Mouse (Mus musculus) heart, postnatal 0 days (tissue): ENCODE measurements around the gene Pole2. TPM values are rescaled to one million over a fixed set of nuclear protein-coding genes. Genes with fewer than 3 reads are reported as not detected.

ENCODE experiments used
- ATAC-seq: fragments of 200-750 bp; cut with Nextera tagmentation; 2 replicates; pipeline ENCODE4 v1.8.0; 2017; ENCODE audit warnings: low read depth, moderate number of reproducible peaks, moderate library complexity; ENCODE audit not compliant: insufficient read depth
- DNase-seq: peaks from one replicate; pipeline ENCODE4 v3.0.0-alpha.2; 2016; ENCODE audit warnings: low spot score
- H3K27ac ChIP-seq: fragments of 300-500 bp; sonication (generic); 2 replicates; pipeline ENCODE4 v1.5.1; 2014; ENCODE audit warnings: low read depth, mild to moderate bottlenecking
- H3K27me3 ChIP-seq: fragments of 300-500 bp; sonication (generic); 2 replicates; pipeline ENCODE4 v1.6.1; 2014; ENCODE audit warnings: low read length, mixed read lengths; ENCODE audit not compliant: control insufficient read depth, insufficient read depth
- H3K36me3 ChIP-seq: fragments of 300-500 bp; sonication (generic); replicated peaks from 2 replicates; pipeline ENCODE4 v1.6.1; 2014; ENCODE audit warnings: low read length, mixed read lengths; ENCODE audit not compliant: control insufficient read depth, insufficient read depth
- H3K4me1 ChIP-seq: fragments of 300-500 bp; sonication (generic); 2 replicates; pipeline ENCODE4 v1.6.1; 2014; ENCODE audit warnings: antibody characterized with exemption; ENCODE audit not compliant: control insufficient read depth, insufficient read depth
- H3K4me2 ChIP-seq: fragments of 300-500 bp; sonication (generic); 2 replicates; pipeline ENCODE4 v1.6.1; 2014; ENCODE audit warnings: low read depth, mild to moderate bottlenecking, low read length, moderate library complexity
- H3K4me3 ChIP-seq: fragments of 300-500 bp; sonication (generic); 2 replicates; pipeline ENCODE4 v1.5.1; 2014; ENCODE audit warnings: low read depth, low read length
- H3K9ac ChIP-seq: fragments of 300-500 bp; sonication (generic); replicated peaks from 2 replicates; pipeline ENCODE4 v1.6.1; 2014; ENCODE audit warnings: low read depth, low read length, mixed read lengths
- H3K9me3 ChIP-seq: fragments of 300-500 bp; sonication (generic); replicated peaks from 2 replicates; pipeline ENCODE4 v1.6.1; 2016; ENCODE audit warnings: low read length; ENCODE audit not compliant: control insufficient read depth
- CTCF ChIP-seq: IDR thresholded peaks from 2 replicates; pipeline ENCODE4 v1.5.1; 2016; ENCODE audit warnings: antibody characterized with exemption, control low read depth, low read depth
- EP300 ChIP-seq: IDR thresholded peaks from 2 replicates; pipeline ENCODE4 v1.6.1; 2016; ENCODE audit warnings: antibody characterized with exemption, low read depth
- WGBS: fragments of 180-500 bp; shearing (Covaris S2); extraction: QIAGEN DNeasy Blood & Tissue Kit; methylation state at CpG from one replicate; pipeline ENCODE4 v1.1.7; 2014; 5-methylcytosine and 5-hydroxymethylcytosine counted together
- polyA plus RNA-seq: library from polyadenylated mRNA; unstranded; fragments of >200 nt; fragmentation: Nextera tagmentation; extraction: Ambion mirVana; gene quantifications from 2 replicates; pipeline ENCODE4 v1.2.1, GENCODE M21; 2015
- total RNA-seq: library from RNA; depleted of rRNA; stranded (reverse); fragments of >200 nt; gene quantifications from 2 replicates; pipeline ENCODE4 v1.2.3, GENCODE M21; 2014; ENCODE audit warnings: low replicate concordance

Gene Pole2
- total and polyA plus RNA-seq, 2 experiments from 2014 or later = 0.88 to 5.0 TPM

- Histone ChIP-seq H3K9me3 (no peaks in the 10 kb centered on the region), H3K4me3 (no peak overlapping the region; the same call in 1 of the 2 replicates), H3K4me2 (no peak overlapping the region), H3K27me3 (no peaks in the 10 kb centered on the region), H3K36me3 (peaks cover 23% of the 10 kb centered on the region), H3K9ac (no peak overlapping the region), H3K4me1 (peaks cover 4% of the 10 kb centered on the region; the same call in 1 of the 2 replicates), H3K27ac (no peak overlapping the region)
- ATAC-seq (no peak), DNase-seq (no peak)
- TF ChIP-seq CTCF = no peak
Measured at GRCm38 (mm10) chr12:69198985-69199384, 29.0 kb downstream of the Pole2 start.

DNA sequence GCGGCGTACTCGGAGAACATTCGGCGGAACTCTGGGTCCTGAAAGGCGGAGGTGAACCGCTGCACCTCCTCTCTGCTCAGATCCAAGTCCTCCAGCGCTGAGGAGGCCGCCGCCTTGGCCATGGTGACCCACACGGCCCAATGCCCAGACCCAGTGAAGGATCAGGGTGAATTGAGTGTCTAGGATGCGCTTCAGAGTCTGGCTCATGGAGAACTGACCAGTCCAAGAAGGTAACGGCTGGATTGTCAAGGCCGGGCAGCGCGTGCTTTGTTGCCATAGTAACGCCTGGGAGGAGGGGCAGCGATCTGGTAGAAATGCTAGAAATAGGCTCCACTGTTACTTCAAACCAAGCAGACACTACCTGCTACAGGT lies 29.8 kb downstream of the Pole2 start, which contains the start of gene Dnaaf2:
Gene Dnaaf2, minus strand, starts transcription at position 266 of the 372 bp plus-strand sequence.
- H3K4me2 ChIP-seq = peak within 1 kb of the TSS; percentile 93
- H3K9ac ChIP-seq = peak within 1 kb of the TSS; percentile 86
- 0% methylated on average over 18 of the region's 18 CpGs for WGBS
- H3K4me3 ChIP-seq = peak within 1 kb of the TSS; percentile 99
- peak within 1 kb of the TSS; percentile 86 for H3K27ac ChIP-seq
- no peak for TF ChIP-seq EP300
- no peak for TF ChIP-seq CTCF
- ATAC-seq (peak; percentile 28; the same call in 1 of the 2 replicates), DNase-seq (peak; percentile 51)
- H3K36me3 ChIP-seq = peaks cover 23% of the 10 kb centered on the region
- no peaks in the 10 kb centered on the region for H3K27me3 ChIP-seq
- H3K4me1 ChIP-seq = peaks cover 4% of the 10 kb centered on the region; the same call in 1 of the 2 replicates
- H3K9me3 ChIP-seq = no peaks in the 10 kb centered on the region

DNA sequence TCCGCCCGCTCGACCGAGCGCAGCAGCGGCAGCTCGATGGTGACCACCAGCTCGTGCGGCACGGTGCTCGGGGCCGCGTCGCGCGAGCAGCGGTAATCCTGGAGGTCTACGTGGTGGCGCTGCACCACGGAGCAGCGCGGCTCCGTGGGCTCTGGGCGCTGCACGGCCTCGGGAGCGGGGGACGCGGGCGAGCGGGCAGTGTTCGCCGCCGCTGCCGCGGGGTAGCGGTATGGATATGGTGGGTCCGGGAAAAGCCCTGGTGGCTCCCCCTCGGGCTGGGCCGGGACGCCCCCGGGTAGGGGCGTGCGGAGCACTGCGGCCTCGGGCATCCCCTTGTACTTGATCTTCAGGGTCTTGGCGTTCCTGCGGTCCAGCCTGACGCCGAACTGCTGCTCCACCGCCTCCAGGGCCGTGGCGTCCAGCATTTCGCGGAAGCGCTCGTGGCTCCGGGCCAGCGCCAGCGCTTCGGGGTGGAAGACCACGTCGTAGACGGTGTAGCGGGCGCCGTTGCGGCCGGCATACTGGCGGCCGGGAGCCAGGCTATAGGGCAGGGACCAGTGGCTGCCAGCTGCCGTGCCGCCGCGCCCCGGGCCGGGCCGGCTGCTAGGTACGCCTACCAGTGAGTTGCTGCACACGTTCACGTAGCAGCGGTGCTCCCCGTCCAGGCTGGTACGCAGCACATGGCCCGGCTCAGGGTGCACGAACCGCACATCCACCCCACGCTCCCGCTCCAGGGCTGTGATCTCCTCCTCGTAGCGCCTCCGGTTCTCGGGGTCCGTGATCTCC lies 30.4 kb downstream of the Pole2 start:
- peak overlapping the region; percentile 86 for H3K27ac ChIP-seq
- ATAC-seq = peak; percentile 64

GRCm38 (mm10) chr12:69196444-69197377 lies 31.3 kb downstream of the Pole2 start, which contains the start of gene Gm49383:
Gene Gm49383 (minus strand): TSS chr12:69197104.
- H3K27me3 ChIP-seq = no peaks in the 10 kb centered on the region
- H3K36me3 ChIP-seq = peaks cover 10% of the 10 kb centered on the region
- peak within 1 kb of the TSS; percentile 86 for H3K9ac ChIP-seq
- peaks cover 4% of the 10 kb centered on the region; the same call in 1 of the 2 replicates for H3K4me1 ChIP-seq
- H3K4me2 ChIP-seq = peak within 1 kb of the TSS; percentile 93
- peak within 1 kb of the TSS; percentile 86 for H3K27ac ChIP-seq
- ATAC-seq (peak; percentile 78), DNase-seq (peak; percentile 85)
- under 1% methylated on average over 75 of the region's 75 CpGs for WGBS
- TF ChIP-seq CTCF = no peak
- H3K4me3 ChIP-seq = peak within 1 kb of the TSS; percentile 99
- no peaks in the 10 kb centered on the region for H3K9me3 ChIP-seq

More for the DNA sequence above, 30.4 kb downstream of the Pole2 start:
- under 1% methylated on average over 89 of the region's 94 CpGs for WGBS
- no peak for TF ChIP-seq CTCF
- no peak for TF ChIP-seq EP300
- Histone ChIP-seq H3K27me3 (no peaks in the 10 kb centered on the region), H3K36me3 (peaks cover 18% of the 10 kb centered on the region), H3K4me3 (peak overlapping the region; percentile 99), H3K4me1 (peaks cover 4% of the 10 kb centered on the region; the same call in 1 of the 2 replicates), H3K9me3 (no peaks in the 10 kb centered on the region), H3K4me2 (peak overlapping the region; percentile 93), H3K9ac (peak overlapping the region; percentile 86)
- DNase-seq = peak; percentile 25

GRCm38 (mm10) chr12:69192637-69193036 lies 35.4 kb downstream of the Pole2 start:
- 0 out of 2 replicates have a peak, but pooled peaks cover 15% of the 10 kb centered on the region for H3K36me3 ChIP-seq
- H3K4me3 ChIP-seq = no peak overlapping the region
- H3K4me1 ChIP-seq = peaks cover 4% of the 10 kb centered on the region; the same call in 1 of the 2 replicates
- TF ChIP-seq EP300 (no peak), CTCF (no peak)
- H3K27me3 ChIP-seq = no peaks in the 10 kb centered on the region
- no peak overlapping the region for H3K27ac ChIP-seq
- H3K4me2 ChIP-seq = no peak overlapping the region
- DNase-seq (no peak), ATAC-seq (no peak)
- 82% methylated on average over 2 of the region's 2 CpGs for WGBS
- H3K9me3 ChIP-seq = no peaks in the 10 kb centered on the region
- no peak overlapping the region for H3K9ac ChIP-seq
